Mouse (Mus musculus) heart, embryonic 16.5 days (tissue): ENCODE results near the gene Sstr4. TPM values are rescaled to one million over a fixed set of nuclear protein-coding genes. Genes with fewer than 3 reads are reported as not detected.

Experiments used
- ATAC-seq: fragments of 200-750 bp; cut with Nextera tagmentation; replicated peaks from 2 replicates; pipeline ENCODE4 v1.8.0; 2017; ENCODE audit warnings: moderate number of reproducible peaks; ENCODE audit not compliant: insufficient read depth, low FRiP score; ENCODE audit errors: extremely low read depth
- H3K27ac ChIP-seq: fragments of 300-500 bp; sonication (generic); 2 replicates; pipeline ENCODE4 v1.5.1; 2014; ENCODE audit warnings: mild to moderate bottlenecking, low read length, control low read depth, moderate library complexity
- H3K27me3 ChIP-seq: fragments of 300-500 bp; sonication (generic); 2 replicates; pipeline ENCODE4 v1.6.1; 2014; ENCODE audit warnings: low read length, mixed read lengths; ENCODE audit not compliant: control insufficient read depth, insufficient read depth
- H3K36me3 ChIP-seq: fragments of 300-500 bp; sonication (generic); 2 replicates; pipeline ENCODE4 v1.6.1; 2014; ENCODE audit not compliant: control insufficient read depth, insufficient read depth
- H3K4me1 ChIP-seq: fragments of 300-500 bp; sonication (generic); 2 replicates; pipeline ENCODE4 v1.6.1; 2014; ENCODE audit warnings: low read length, mixed read lengths; ENCODE audit not compliant: control insufficient read depth, insufficient read depth
- H3K4me2 ChIP-seq: fragments of 300-500 bp; sonication (generic); 2 replicates; pipeline ENCODE4 v1.6.1; 2014; ENCODE audit warnings: low read depth, mild to moderate bottlenecking, control low read depth, low read length
- H3K4me3 ChIP-seq: fragments of 300-500 bp; sonication (generic); 2 replicates; pipeline ENCODE4 v1.5.1; 2014; ENCODE audit warnings: mild to moderate bottlenecking, control low read depth, low read length
- H3K9ac ChIP-seq: fragments of 300-500 bp; sonication (generic); 2 replicates; pipeline ENCODE4 v1.6.1; 2014; ENCODE audit warnings: low read length, control low read depth
- H3K9me3 ChIP-seq: fragments of 300-500 bp; sonication (generic); replicated peaks from 2 replicates; pipeline ENCODE4 v1.6.1; 2016; ENCODE audit warnings: low read length; ENCODE audit not compliant: control insufficient read depth
- WGBS: fragments of 180-500 bp; shearing (Covaris S2); extraction: QIAGEN DNeasy Blood & Tissue Kit; methylation state at CpG from one replicate; pipeline ENCODE4 v1.1.7; 2014; 5-methylcytosine and 5-hydroxymethylcytosine counted together
- polyA plus RNA-seq: library from polyadenylated mRNA; unstranded; fragments of >200 nt; fragmentation: Nextera tagmentation; extraction: Ambion mirVana; gene quantifications from 2 replicates; pipeline ENCODE4 v1.2.1, GENCODE M21; 2015

Gene Sstr4
- 0.34 and 0.38 TPM in 2 replicates for polyA plus RNA-seq

- H3K9ac ChIP-seq: peak within 1 kb of the TSS; percentile 53
- H3K27me3 ChIP-seq: peaks cover 23% of the 10 kb centered on the region
- H3K36me3 ChIP-seq: no peaks in the 10 kb centered on the region
- peak within 1 kb of the TSS; percentile 57 for H3K4me3 ChIP-seq
- no peaks in the 10 kb centered on the region for H3K9me3 ChIP-seq
- 3% methylated on average over 83 of the region's 83 CpGs for WGBS
- H3K4me1 ChIP-seq: peaks cover 20% of the 10 kb centered on the region
- ATAC-seq: 0 out of 2 replicates have a peak, but pooled peaks have one; percentile 63
- H3K4me2 ChIP-seq: peak within 1 kb of the TSS; percentile 95
- H3K27ac ChIP-seq: no peak within 1 kb of the TSS
These were observed at the start of gene Sstr4 for GRCm38 (mm10) chr2:148395131-148396051. TSS of gene Sstr4 (plus strand) at chr2:148395344.

- Histone ChIP-seq H3K4me3 (no peak overlapping the region), H3K9me3 (no peaks in the 10 kb centered on the region), H3K36me3 (no peaks in the 10 kb centered on the region), H3K27ac (peak overlapping the region; percentile 19; the same call in 1 of the 2 replicates), H3K4me1 (no peaks in the 10 kb centered on the region), H3K9ac (no peak overlapping the region), H3K4me2 (no peak overlapping the region), H3K27me3 (no peaks in the 10 kb centered on the region)
- ATAC-seq: no peak
These were observed 49.8 kb upstream of the Sstr4 start for GRCm38 (mm10) chr2:148345373-148345772.

- Histone ChIP-seq H3K4me3 (no peak overlapping the region), H3K27ac (no peak overlapping the region), H3K27me3 (no peaks in the 10 kb centered on the region), H3K9me3 (no peaks in the 10 kb centered on the region), H3K36me3 (no peaks in the 10 kb centered on the region), H3K4me2 (no peak overlapping the region), H3K9ac (no peak overlapping the region), H3K4me1 (no peaks in the 10 kb centered on the region)
- 88% methylated on average over 1 of the region's 1 CpGs for WGBS
- ATAC-seq: no peak
These were observed 48.2 kb upstream of the Sstr4 start for GRCm38 (mm10) chr2:148346976-148347375.

GRCm38 (mm10) chr2:148349509-148350307 lies 45.4 kb upstream of the Sstr4 start:
- no peak for ATAC-seq
- H3K4me1 ChIP-seq: no peaks in the 10 kb centered on the region
- no peak overlapping the region for H3K4me3 ChIP-seq
- H3K4me2 ChIP-seq: no peak overlapping the region
- 71% methylated on average over 4 of the region's 4 CpGs for WGBS
- no peaks in the 10 kb centered on the region for H3K27me3 ChIP-seq
- no peaks in the 10 kb centered on the region for H3K36me3 ChIP-seq
- H3K9ac ChIP-seq: no peak overlapping the region
- H3K27ac ChIP-seq: no peak overlapping the region
- no peaks in the 10 kb centered on the region for H3K9me3 ChIP-seq

GRCm38 (mm10) chr2:148350460-148350859 lies 44.7 kb upstream of the Sstr4 start:
- H3K4me2 ChIP-seq: no peak overlapping the region
- WGBS: 47% methylated on average over 2 of the region's 2 CpGs
- no peaks in the 10 kb centered on the region for H3K36me3 ChIP-seq
- H3K4me1 ChIP-seq: no peaks in the 10 kb centered on the region
- H3K9ac ChIP-seq: no peak overlapping the region
- no peaks in the 10 kb centered on the region for H3K27me3 ChIP-seq
- no peak for ATAC-seq
- no peaks in the 10 kb centered on the region for H3K9me3 ChIP-seq
- no peak overlapping the region for H3K27ac ChIP-seq
- H3K4me3 ChIP-seq: no peak overlapping the region

GRCm38 (mm10) chr2:148352655-148353054 lies 42.5 kb upstream of the Sstr4 start:
- 62% methylated on average over 1 of the region's 1 CpGs for WGBS
- Histone ChIP-seq H3K9ac (no peak overlapping the region), H3K27me3 (no peaks in the 10 kb centered on the region), H3K4me3 (no peak overlapping the region), H3K4me2 (no peak overlapping the region), H3K27ac (no peak overlapping the region), H3K4me1 (no peaks in the 10 kb centered on the region), H3K36me3 (no peaks in the 10 kb centered on the region), H3K9me3 (no peaks in the 10 kb centered on the region)
- ATAC-seq: no peak

GRCm38 (mm10) chr2:148357145-148357544 lies 38.0 kb upstream of the Sstr4 start:
- WGBS: 78% methylated on average over 1 of the region's 1 CpGs

GRCm38 (mm10) chr2:148364536-148364935 lies 30.6 kb upstream of the Sstr4 start:
- H3K27ac ChIP-seq: peak overlapping the region; percentile 20; the same call in 1 of the 2 replicates
- WGBS: 93% methylated on average over 3 of the region's 3 CpGs

More at GRCm38 (mm10) chr2:148357145-148357544, 38.0 kb upstream of the Sstr4 start:
- Histone ChIP-seq H3K36me3 (no peaks in the 10 kb centered on the region), H3K9me3 (no peaks in the 10 kb centered on the region), H3K9ac (no peak overlapping the region), H3K4me1 (no peaks in the 10 kb centered on the region), H3K27ac (no peak overlapping the region), H3K4me2 (no peak overlapping the region), H3K4me3 (no peak overlapping the region), H3K27me3 (no peaks in the 10 kb centered on the region)
- no peak for ATAC-seq

GRCm38 (mm10) chr2:148365227-148365626 lies 29.9 kb upstream of the Sstr4 start:
- peak overlapping the region; percentile 54 for H3K27ac ChIP-seq
- ATAC-seq: no peak
- 26% methylated on average over 1 of the region's 1 CpGs for WGBS

More at GRCm38 (mm10) chr2:148364536-148364935, 30.6 kb upstream of the Sstr4 start:
- H3K4me1 ChIP-seq: no peaks in the 10 kb centered on the region
- H3K4me2 ChIP-seq: no peak overlapping the region
- H3K9ac ChIP-seq: no peak overlapping the region
- no peaks in the 10 kb centered on the region for H3K27me3 ChIP-seq
- no peak overlapping the region for H3K4me3 ChIP-seq
- no peaks in the 10 kb centered on the region for H3K9me3 ChIP-seq
- no peaks in the 10 kb centered on the region for H3K36me3 ChIP-seq
- ATAC-seq: no peak

More at GRCm38 (mm10) chr2:148365227-148365626, 29.9 kb upstream of the Sstr4 start:
- Histone ChIP-seq H3K4me2 (no peak overlapping the region), H3K4me1 (no peaks in the 10 kb centered on the region), H3K9me3 (no peaks in the 10 kb centered on the region), H3K27me3 (no peaks in the 10 kb centered on the region), H3K36me3 (no peaks in the 10 kb centered on the region), H3K9ac (no peak overlapping the region), H3K4me3 (no peak overlapping the region)
